Mouse (Mus musculus) embryonic facial prominence, embryonic 11.5 days (tissue): Measurements from ENCODE around the gene Myo9b. TPM values are rescaled to one million over a fixed set of nuclear protein-coding genes. Genes with fewer than 3 reads are reported as not detected.

Experiments used
- ATAC-seq: fragments of 200-750 bp; cut with Nextera tagmentation; replicated peaks from 2 replicates; pipeline ENCODE4 v1.8.0; 2017; ENCODE audit warnings: low read depth; ENCODE audit not compliant: insufficient number of reproducible peaks, low FRiP score, low TSS enrichment
- DNase-seq: peaks from one replicate; pipeline ENCODE4 v3.0.0-alpha.2; 2015; ENCODE audit warnings: low spot score
- H3K27ac ChIP-seq: fragments of 300-500 bp; sonication (generic); replicated peaks from 2 replicates; pipeline ENCODE4 v1.5.1; 2014; ENCODE audit warnings: mild to moderate bottlenecking, low read depth, low read length, control low read depth
- H3K27me3 ChIP-seq: fragments of 300-500 bp; sonication (generic); 2 replicates; pipeline ENCODE4 v1.6.1; 2014; ENCODE audit warnings: mild to moderate bottlenecking, low read length, moderate library complexity, mixed read lengths; ENCODE audit not compliant: control insufficient read depth, insufficient read depth
- H3K36me3 ChIP-seq: fragments of 300-500 bp; sonication (generic); replicated peaks from 2 replicates; pipeline ENCODE4 v1.6.1; 2014; ENCODE audit warnings: low read depth, mild to moderate bottlenecking, low read length, moderate library complexity, mixed read lengths; ENCODE audit not compliant: control insufficient read depth, insufficient read depth
- H3K4me1 ChIP-seq: fragments of 300-500 bp; sonication (generic); 2 replicates; pipeline ENCODE4 v1.6.1; 2014; ENCODE audit warnings: low read length, mixed read lengths; ENCODE audit not compliant: control insufficient read depth, insufficient read depth
- H3K4me2 ChIP-seq: fragments of 300-500 bp; sonication (generic); 2 replicates; pipeline ENCODE4 v1.6.1; 2014; ENCODE audit warnings: low read depth, mild to moderate bottlenecking, control low read depth, low read length, moderate library complexity
- H3K4me3 ChIP-seq: fragments of 300-500 bp; sonication (generic); 2 replicates; pipeline ENCODE4 v1.5.1; 2014; ENCODE audit warnings: low read depth, low read length, control low read depth
- H3K9ac ChIP-seq: fragments of 300-500 bp; sonication (generic); replicated peaks from 2 replicates; pipeline ENCODE4 v1.6.1; 2014; ENCODE audit warnings: mild to moderate bottlenecking, control low read depth, low read length
- H3K9me3 ChIP-seq: fragments of 300-500 bp; sonication (generic); replicated peaks from 2 replicates; pipeline ENCODE4 v1.6.1; 2016; ENCODE audit warnings: mild to moderate bottlenecking, low read length, inconsistent platforms, mixed read lengths; ENCODE audit not compliant: control insufficient read depth
- WGBS: fragments of 180-500 bp; shearing (Covaris S2); extraction: QIAGEN DNeasy Blood & Tissue Kit; methylation state at CpG from one replicate; pipeline ENCODE4 v1.1.7; 2014; 5-methylcytosine and 5-hydroxymethylcytosine counted together
- polyA plus RNA-seq: library from polyadenylated mRNA; unstranded; fragments of >200 nt; fragmentation: Nextera tagmentation; extraction: Ambion mirVana; gene quantifications from 2 replicates; pipeline ENCODE4 v1.2.1, GENCODE M21; 2014

The Myo9b gene
- polyA plus RNA-seq, 1 experiment from 2014 or later, result 17.5 TPM

GRCm38 (mm10) chr8:71375581-71376422 is 103.3 kb downstream of the Myo9b start:
- Histone ChIP-seq H3K36me3 (no peaks in the 10 kb centered on the region), H3K27ac (peak overlapping the region; percentile 28; the same call in 1 of the 2 replicates), H3K4me2 (peak overlapping the region; percentile 62), H3K27me3 (no peaks in the 10 kb centered on the region), H3K4me3 (peak overlapping the region; percentile 26), H3K4me1 (peaks cover 13% of the 10 kb centered on the region), H3K9me3 (no peaks in the 10 kb centered on the region), H3K9ac (peak overlapping the region; percentile 44)
- ATAC-seq (no peak), DNase-seq (peak; percentile 62)
- 7% methylated on average over 71 of the region's 74 CpGs for WGBS

DNA sequence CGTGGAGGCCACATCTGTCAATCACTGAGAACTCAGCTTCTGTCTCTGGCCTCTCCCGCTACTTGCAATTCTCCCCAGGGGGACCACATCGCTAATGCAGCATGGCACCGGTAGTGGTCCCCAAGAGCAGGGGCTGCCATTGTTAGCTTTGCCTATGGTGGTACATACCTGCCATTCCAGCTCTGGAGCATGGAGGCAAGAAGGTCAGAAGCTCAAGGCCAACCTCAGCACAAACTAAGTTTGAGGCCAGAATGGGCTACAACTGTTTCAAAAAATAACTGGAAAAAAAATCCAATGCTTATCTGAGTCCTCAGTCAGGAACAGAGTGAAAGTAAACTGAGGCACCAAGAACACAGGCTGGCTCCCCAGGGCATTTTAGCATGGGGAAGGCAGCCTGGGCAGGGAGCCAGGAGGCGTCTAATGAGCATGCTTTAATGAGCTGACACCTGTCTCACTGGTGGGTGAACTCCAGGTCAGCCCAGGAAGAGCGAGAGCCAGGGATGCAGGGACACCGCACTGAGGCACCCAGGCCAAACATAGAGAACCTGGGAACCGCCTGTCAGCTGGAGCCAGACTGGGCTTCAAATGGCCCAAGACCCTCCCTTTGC is 104.0 kb downstream of the Myo9b start:
- DNase-seq (no peak), ATAC-seq (no peak)
- Histone ChIP-seq H3K9ac (peak overlapping the region; percentile 44), H3K4me2 (peak overlapping the region; percentile 62), H3K36me3 (no peaks in the 10 kb centered on the region), H3K4me3 (no peak overlapping the region), H3K27ac (peak overlapping the region; percentile 28; the same call in 1 of the 2 replicates), H3K27me3 (no peaks in the 10 kb centered on the region), H3K4me1 (peaks cover 13% of the 10 kb centered on the region), H3K9me3 (no peaks in the 10 kb centered on the region)
- 45% methylated on average over 8 of the region's 8 CpGs for WGBS

- no peaks in the 10 kb centered on the region for H3K27me3 ChIP-seq
- H3K27ac ChIP-seq, result no peak overlapping the region; the same call in 1 of the 2 replicates
- H3K9me3 ChIP-seq, result no peaks in the 10 kb centered on the region
- DNase-seq (no peak), ATAC-seq (no peak)
- H3K36me3 ChIP-seq, result no peaks in the 10 kb centered on the region
- H3K4me3 ChIP-seq, result peak overlapping the region; percentile 10; the same call in 1 of the 2 replicates
- peaks cover 17% of the 10 kb centered on the region for H3K4me1 ChIP-seq
- H3K4me2 ChIP-seq, result peak overlapping the region; percentile 98
- peak overlapping the region; percentile 22; the same call in 1 of the 2 replicates for H3K9ac ChIP-seq
- 43% methylated on average over 4 of the region's 4 CpGs for WGBS
These were observed 106.5 kb downstream of the Myo9b start for GRCm38 (mm10) chr8:71379008-71379407.

DNA sequence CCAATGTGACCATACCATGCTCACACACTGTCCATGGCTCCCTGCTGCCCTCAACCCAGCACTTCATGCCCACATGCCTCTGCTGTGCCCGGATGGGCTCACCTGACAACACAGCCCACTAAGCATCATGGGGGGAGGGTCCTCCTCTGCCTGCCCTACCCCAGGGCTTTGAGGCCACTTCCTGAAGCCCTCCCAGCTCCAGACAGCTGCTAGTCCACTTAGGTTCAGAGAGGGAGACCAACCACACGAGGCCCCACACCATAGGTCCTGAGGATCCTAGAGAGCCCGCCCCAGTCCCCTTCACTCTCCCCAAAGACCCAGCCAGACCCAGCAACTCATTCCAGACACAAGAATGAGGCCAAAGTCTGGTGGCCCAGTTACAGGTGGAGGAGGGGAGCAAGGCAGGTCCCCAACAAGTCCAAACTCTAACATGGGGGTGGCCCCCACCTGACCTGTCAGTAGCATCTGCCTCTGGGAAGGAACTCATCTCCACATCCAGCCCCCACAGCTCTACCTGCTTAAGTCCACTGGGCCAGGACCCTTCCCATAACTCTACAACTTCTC is 107.1 kb downstream of the Myo9b start:
- Histone ChIP-seq H3K9ac (peak overlapping the region; percentile 67), H3K4me3 (peak overlapping the region; percentile 67), H3K27ac (0 out of 2 replicates have a peak overlapping the region, but pooled peaks have one; percentile 8), H3K4me2 (peak overlapping the region; percentile 98), H3K9me3 (no peaks in the 10 kb centered on the region), H3K36me3 (no peaks in the 10 kb centered on the region), H3K27me3 (no peaks in the 10 kb centered on the region), H3K4me1 (peaks cover 17% of the 10 kb centered on the region)
- WGBS, result 34% methylated on average over 3 of the region's 3 CpGs
- ATAC-seq (no peak), DNase-seq (no peak)

- Histone ChIP-seq H3K4me1 (peaks cover 17% of the 10 kb centered on the region), H3K27me3 (no peaks in the 10 kb centered on the region), H3K36me3 (no peaks in the 10 kb centered on the region), H3K4me2 (peak overlapping the region; percentile 98), H3K27ac (peak overlapping the region; percentile 92; the same call in 1 of the 2 replicates), H3K9me3 (no peaks in the 10 kb centered on the region), H3K9ac (peak overlapping the region; percentile 67), H3K4me3 (peak overlapping the region; percentile 67)
- DNase-seq (peak; percentile 38), ATAC-seq (no peak)
- WGBS, result 2% methylated on average over 72 of the region's 72 CpGs
These were observed 108.0 kb downstream of the Myo9b start for GRCm38 (mm10) chr8:71380178-71381171.

GRCm38 (mm10) chr8:71381421-71381970 is 109.0 kb downstream of the Myo9b start, which contains the start of gene Nr2f6:
Gene Nr2f6, minus strand, starts transcription at chr8:71381960.
- peak within 1 kb of the TSS; percentile 92 for H3K27ac ChIP-seq
- peaks cover 8% of the 10 kb centered on the region for H3K4me1 ChIP-seq
- H3K9ac ChIP-seq, result peak within 1 kb of the TSS; percentile 67
- WGBS, result under 1% methylated on average over 64 of the region's 89 CpGs
- H3K4me2 ChIP-seq, result peak within 1 kb of the TSS; percentile 98
- no peaks in the 10 kb centered on the region for H3K27me3 ChIP-seq
- ATAC-seq, result peak; percentile 50; the same call in 1 of the 2 replicates
- H3K4me3 ChIP-seq, result peak within 1 kb of the TSS; percentile 67
- no peaks in the 10 kb centered on the region for H3K36me3 ChIP-seq
- no peaks in the 10 kb centered on the region for H3K9me3 ChIP-seq
- DNase-seq, result peak; percentile 80
